Mouse (Mus musculus) lung, embryonic 16.5 days (tissue): ENCODE measurements around the gene Rufy1. TPM values are rescaled to one million over a fixed set of nuclear protein-coding genes. Genes with fewer than 3 reads are reported as not detected.
A peak's percentile ranks its signal among the peaks of the same experiment; 100 is the strongest.

Source experiments
- ATAC-seq: fragments of 200-750 bp; cut with Nextera tagmentation; 2 replicates; pipeline ENCODE4 v1.8.0; 2017; ENCODE audit warnings: low read depth, mild to moderate bottlenecking, moderate library complexity
- H3K27ac ChIP-seq: fragments of 300-500 bp; sonication (generic); 2 replicates; pipeline ENCODE4 v1.5.1; 2014; ENCODE audit warnings: mild to moderate bottlenecking, control low read depth, low read length
- H3K27me3 ChIP-seq: fragments of 300-500 bp; sonication (generic); 2 replicates; pipeline ENCODE4 v1.6.1; 2014; ENCODE audit warnings: low read depth, low read length, mixed read lengths; ENCODE audit not compliant: control insufficient read depth, insufficient read depth
- H3K36me3 ChIP-seq: fragments of 300-500 bp; sonication (generic); 2 replicates; pipeline ENCODE4 v1.6.1; 2014; ENCODE audit warnings: low read length; ENCODE audit not compliant: control insufficient read depth, insufficient read depth
- H3K4me1 ChIP-seq: fragments of 300-500 bp; sonication (generic); replicated peaks from 2 replicates; pipeline ENCODE4 v1.6.1; 2014; ENCODE audit warnings: low read length, mixed read lengths; ENCODE audit not compliant: control insufficient read depth, insufficient read depth
- H3K4me2 ChIP-seq: fragments of 300-500 bp; sonication (generic); 2 replicates; pipeline ENCODE4 v1.6.1; 2014; ENCODE audit warnings: low read depth, low read length, control low read depth
- H3K4me3 ChIP-seq: fragments of 300-500 bp; sonication (generic); 2 replicates; pipeline ENCODE4 v1.5.1; 2014; ENCODE audit warnings: mild to moderate bottlenecking, low read length, control low read depth
- H3K9ac ChIP-seq: fragments of 300-500 bp; sonication (generic); 2 replicates; pipeline ENCODE4 v1.6.1; 2014; ENCODE audit warnings: low read length, control low read depth
- H3K9me3 ChIP-seq: fragments of 300-500 bp; sonication (generic); 2 replicates; pipeline ENCODE4 v1.6.1; 2016; ENCODE audit warnings: low read length; ENCODE audit not compliant: control insufficient read depth
- WGBS: fragments of 180-500 bp; shearing (Covaris S2); extraction: QIAGEN DNeasy Blood & Tissue Kit; methylation state at CpG from one replicate; pipeline ENCODE4 v1.1.7; 2014; 5-methylcytosine and 5-hydroxymethylcytosine counted together
- polyA plus RNA-seq: library from polyadenylated mRNA; unstranded; fragments of >200 nt; fragmentation: Nextera tagmentation; extraction: Ambion mirVana; gene quantifications from 2 replicates; pipeline ENCODE4 v1.2.1, GENCODE M21; 2015

The Rufy1 gene
- polyA plus RNA-seq, 1 experiment from 2014 or later: 23.6 TPM

- WGBS: 85% methylated on average over 5 of the region's 5 CpGs
- no peaks in the 10 kb centered on the region for H3K9me3 ChIP-seq
- H3K4me1 ChIP-seq: peaks cover 12% of the 10 kb centered on the region; the same call in 1 of the 2 replicates
- H3K27ac ChIP-seq: no peak overlapping the region
- H3K4me2 ChIP-seq: no peak overlapping the region
- no peaks in the 10 kb centered on the region for H3K36me3 ChIP-seq
- no peak for ATAC-seq
- no peak overlapping the region for H3K4me3 ChIP-seq
- H3K27me3 ChIP-seq: no peaks in the 10 kb centered on the region
- H3K9ac ChIP-seq: no peak overlapping the region
These were observed 2.0 kb upstream of the Rufy1 start for GRCm38 (mm10) chr11:50432896-50433295.

- Histone ChIP-seq H3K9me3 (no peaks in the 10 kb centered on the region), H3K36me3 (no peaks in the 10 kb centered on the region), H3K4me3 (no peak overlapping the region), H3K9ac (no peak overlapping the region), H3K27ac (no peak overlapping the region), H3K4me2 (no peak overlapping the region), H3K4me1 (peaks cover 12% of the 10 kb centered on the region; the same call in 1 of the 2 replicates), H3K27me3 (no peaks in the 10 kb centered on the region)
- WGBS: 87% methylated on average over 3 of the region's 3 CpGs
- ATAC-seq: no peak
These were observed 1.1 kb upstream of the Rufy1 start for GRCm38 (mm10) chr11:50432069-50432440.

GRCm38 (mm10) chr11:50431134-50432068, 476 bp upstream of the Rufy1 start:
- H3K4me2 ChIP-seq: peak overlapping the region; percentile 84
- peak overlapping the region; percentile 94 for H3K9ac ChIP-seq
- 22% methylated on average over 32 of the region's 32 CpGs for WGBS
- peaks cover 12% of the 10 kb centered on the region; the same call in 1 of the 2 replicates for H3K4me1 ChIP-seq
- peak overlapping the region; percentile 94 for H3K27ac ChIP-seq
- H3K36me3 ChIP-seq: no peaks in the 10 kb centered on the region
- no peaks in the 10 kb centered on the region for H3K9me3 ChIP-seq
- no peaks in the 10 kb centered on the region for H3K27me3 ChIP-seq
- H3K4me3 ChIP-seq: peak overlapping the region; percentile 85
- ATAC-seq: peak; percentile 28

- Histone ChIP-seq H3K4me1 (peaks cover 10% of the 10 kb centered on the region), H3K9me3 (no peaks in the 10 kb centered on the region), H3K36me3 (no peaks in the 10 kb centered on the region), H3K4me3 (no peak overlapping the region), H3K27ac (no peak overlapping the region), H3K4me2 (no peak overlapping the region), H3K27me3 (no peaks in the 10 kb centered on the region), H3K9ac (no peak overlapping the region)
- 77% methylated on average over 4 of the region's 4 CpGs for WGBS
- ATAC-seq: no peak
These were observed 4.9 kb downstream of the Rufy1 start for GRCm38 (mm10) chr11:50426056-50426455.

GRCm38 (mm10) chr11:50421934-50422780, 8.8 kb downstream of the Rufy1 start:
- ATAC-seq: peak; percentile 97
- Histone ChIP-seq H3K27me3 (no peaks in the 10 kb centered on the region), H3K4me3 (peak overlapping the region; percentile 44), H3K36me3 (peaks cover 6% of the 10 kb centered on the region), H3K9ac (peak overlapping the region; percentile 39; the same call in 1 of the 2 replicates), H3K9me3 (no peaks in the 10 kb centered on the region), H3K27ac (no peak overlapping the region), H3K4me2 (peak overlapping the region; percentile 65), H3K4me1 (peaks cover 4% of the 10 kb centered on the region; the same call in 1 of the 2 replicates)
- 20% methylated on average over 22 of the region's 22 CpGs for WGBS

GRCm38 (mm10) chr11:50421461-50421860, 9.5 kb downstream of the Rufy1 start:
- Histone ChIP-seq H3K27ac (no peak overlapping the region), H3K4me1 (peaks cover 4% of the 10 kb centered on the region; the same call in 1 of the 2 replicates), H3K36me3 (peaks cover 6% of the 10 kb centered on the region), H3K4me3 (peak overlapping the region; percentile 44), H3K9ac (peak overlapping the region; percentile 39; the same call in 1 of the 2 replicates), H3K27me3 (no peaks in the 10 kb centered on the region), H3K4me2 (peak overlapping the region; percentile 65), H3K9me3 (no peaks in the 10 kb centered on the region)
- ATAC-seq: no peak
- WGBS: 37% methylated on average over 5 of the region's 5 CpGs

GRCm38 (mm10) chr11:50417856-50418255, 13.1 kb downstream of the Rufy1 start:
- Histone ChIP-seq H3K27ac (no peak overlapping the region), H3K27me3 (no peaks in the 10 kb centered on the region), H3K4me1 (peaks cover 4% of the 10 kb centered on the region; the same call in 1 of the 2 replicates), H3K4me2 (no peak overlapping the region), H3K9ac (no peak overlapping the region), H3K36me3 (peaks cover 9% of the 10 kb centered on the region), H3K4me3 (no peak overlapping the region), H3K9me3 (no peaks in the 10 kb centered on the region)
- ATAC-seq: no peak
- 58% methylated on average over 2 of the region's 2 CpGs for WGBS

GRCm38 (mm10) chr11:50415563-50416241, 15.2 kb downstream of the Rufy1 start:
- no peak for ATAC-seq
- Histone ChIP-seq H3K9me3 (no peaks in the 10 kb centered on the region), H3K4me3 (no peak overlapping the region), H3K4me1 (no peaks in the 10 kb centered on the region), H3K9ac (no peak overlapping the region), H3K4me2 (no peak overlapping the region), H3K27ac (no peak overlapping the region), H3K36me3 (peaks cover 9% of the 10 kb centered on the region), H3K27me3 (no peaks in the 10 kb centered on the region)
- 88% methylated on average over 6 of the region's 6 CpGs for WGBS
